Mouse (Mus musculus) hematopoietic stem cell, adult 5-6 weeks (primary cell): Measurements from ENCODE around the gene Cacna1g. TPM values are rescaled to one million over a fixed set of nuclear protein-coding genes. Genes with fewer than 3 reads are reported as not detected.

Experiments used
- total RNA-seq: library from RNA; stranded (forward); fragments of 172-1452, 232-1000 nt; gene quantifications from 2 replicates; pipeline ENCODE4 v1.2.3, GENCODE M21; 2017

The Cacna1g gene
- total RNA-seq, 1 experiment from 2014 or later, result not detected

Other genes starting within 250 kb of the Cacna1g start
- gene Wfikkn2, start 228.2 kb downstream of the Cacna1g start, total RNA-seq, result 0.30 and 0.50 TPM in 2 replicates
- 0.94 TPM in 1 of 2 replicates, not detected in the other for gene Gm21885, start 192.3 kb downstream of the Cacna1g start, total RNA-seq
- gene Luc7l3, start 152.2 kb downstream of the Cacna1g start, total RNA-seq, result 297 and 467 TPM in 2 replicates
- 63.5 and 70.8 TPM in 2 replicates for gene Ankrd40, start 146.2 kb downstream of the Cacna1g start, total RNA-seq
- gene Abcc3, start 81.2 kb downstream of the Cacna1g start, total RNA-seq, result 2.6 and 3.8 TPM in 2 replicates
- not detected in 2 replicates for gene Spata20, start 12.0 kb upstream of the Cacna1g start, total RNA-seq
- gene Epn3, start 25.8 kb upstream of the Cacna1g start, total RNA-seq, result 0.06 and 0.20 TPM in 2 replicates
- 0.74 and 1.8 TPM in 2 replicates for gene Mycbpap, start 47.5 kb upstream of the Cacna1g start, total RNA-seq
- 10.8 and 12.8 TPM in 2 replicates for gene Rsad1, start 75.1 kb upstream of the Cacna1g start, total RNA-seq
- 0.40 and 0.44 TPM in 2 replicates for gene Chad, start 90.8 kb upstream of the Cacna1g start, total RNA-seq
- gene Acsf2, start 127.7 kb upstream of the Cacna1g start, total RNA-seq, result 8.0 and 10.4 TPM in 2 replicates
- gene Lrrc59, start 155.6 kb upstream of the Cacna1g start, total RNA-seq, result 95.1 and 117 TPM in 2 replicates
- 31.3 and 36.5 TPM in 2 replicates for gene Mrpl27, start 179.6 kb upstream of the Cacna1g start, total RNA-seq
- 12.4 and 20.9 TPM in 2 replicates for gene Eme1, start 179.8 kb upstream of the Cacna1g start, total RNA-seq
- 4.5 and 7.3 TPM in 2 replicates for gene Xylt2, start 203.3 kb upstream of the Cacna1g start, total RNA-seq
- not detected in 2 replicates for gene Gm11541, start 230.3 kb upstream of the Cacna1g start, total RNA-seq